9 mouse cellular contexts compared by ENCODE assay signal in genomic region chr14:118225911-118226310, GRCm38 (mm10). TPM values are rescaled to one million over a fixed set of nuclear protein-coding genes. Genes with fewer than 3 reads are reported as not detected.
DNase-seq lines count a peak whose midpoint lies in the region; ATAC-seq lines count a peak whose summit lies in the region.
"Had no signal": no experiment of that assay in that cellular context is flagged by ENCODE, and none has a peak within 500 bp of the region (broad histone marks: within the 10 kb centered on the region; RNA-seq: fewer than 3 reads in every experiment).

No protein-coding gene starts in this region.

- H3K27me3 ChIP-seq in lung, embryonic 16.5 days (ENCODE audit: control insufficient read depth, insufficient read depth, low read depth, low read length), result peaks cover 80% of the 10 kb centered on the region
- peaks cover 82% of the 10 kb centered on the region for H3K27me3 ChIP-seq in embryonic facial prominence, embryonic 15.5 days

- DNase-seq in lung, postnatal 25 days (ENCODE audit: low spot score), result no peak
- peak; percentile 47 for DNase-seq in kidney, postnatal 10 days
- DNase-seq in retina, embryonic 14.5 days (ENCODE audit: low spot score), result peak; percentile 52
- no peak for DNase-seq in left cerebral cortex, adult 18-20 months (ENCODE audit: low spot score in 2 of 2)
- DNase-seq in adrenal gland, postnatal 4 days (ENCODE audit: low spot score in 2 of 2), result no peak
- DNase-seq in adrenal gland, adult 8-10 months, result no peak

- 2% methylated on average over 21 of the region's 21 CpGs for WGBS in lung, embryonic 16.5 days
- 1% methylated on average over 21 of the region's 21 CpGs for WGBS in embryonic facial prominence, embryonic 15.5 days

- H3K9me3 ChIP-seq in lung, embryonic 16.5 days (ENCODE audit: control insufficient read depth, low read length), result 0 out of 2 replicates have a peak, but pooled peaks cover 3% of the 10 kb centered on the region
- H3K9me3 ChIP-seq in embryonic facial prominence, embryonic 15.5 days (replicated peaks), result no peaks in the 10 kb centered on the region

- peak overlapping the region; percentile 17; the same call in 1 of the 2 replicates for H3K4me3 ChIP-seq in lung, embryonic 16.5 days (ENCODE audit: low read length)
- peak overlapping the region; percentile 25 for H3K4me3 ChIP-seq in embryonic facial prominence, embryonic 15.5 days (replicated peaks)

- H3K4me1 ChIP-seq in lung, embryonic 16.5 days (replicated peaks; ENCODE audit: control insufficient read depth, insufficient read depth, low read length), result peaks cover under 1% of the 10 kb centered on the region
- H3K4me1 ChIP-seq in embryonic facial prominence, embryonic 15.5 days, result peaks cover 29% of the 10 kb centered on the region

- no peak for ATAC-seq in lung, embryonic 16.5 days (ENCODE audit: low read depth)
- no peak for ATAC-seq in embryonic facial prominence, embryonic 15.5 days (ENCODE audit: insufficient number of reproducible peaks, low FRiP score, low TSS enrichment, low read depth)

- no peak overlapping the region for H3K27ac ChIP-seq in lung, embryonic 16.5 days (ENCODE audit: low read length)
- no peak overlapping the region for H3K27ac ChIP-seq in embryonic facial prominence, embryonic 15.5 days (replicated peaks)

- H3K9ac ChIP-seq in lung, embryonic 16.5 days (ENCODE audit: low read length), result no peak overlapping the region
- H3K9ac ChIP-seq in embryonic facial prominence, embryonic 15.5 days, result no peak overlapping the region

- no peaks in the 10 kb centered on the region for H3K36me3 ChIP-seq in lung, embryonic 16.5 days (ENCODE audit: control insufficient read depth, insufficient read depth, low read length)
- no peaks in the 10 kb centered on the region for H3K36me3 ChIP-seq in embryonic facial prominence, embryonic 15.5 days

- 0 out of 2 replicates have a peak overlapping the region, but pooled peaks have one; percentile 10 for H3K4me2 ChIP-seq in lung, embryonic 16.5 days (ENCODE audit: low read depth, low read length)
- H3K4me2 ChIP-seq in embryonic facial prominence, embryonic 15.5 days (replicated peaks), result peak overlapping the region; percentile 24

RNA-seq across cellular contexts. Expression of gene Sox21, which starts 10.9 kb away (rescaled TPM):
- polyA plus RNA-seq in lung, embryonic 16.5 days (2015; fragmentation: Nextera tagmentation; extraction: Ambion mirVana), result 0.18 and 0.24 TPM in 2 replicates
- polyA plus RNA-seq in embryonic facial prominence, embryonic 15.5 days (2015; fragmentation: Nextera tagmentation; extraction: Ambion mirVana), result 4.6 and 4.7 TPM in 2 replicates
- 10 to 100 TPM; 12.9 to 13.0 TPM for total RNA-seq in left cerebral cortex, adult 18-20 months (2021)
- under 1 TPM; 0.11 to 0.17 TPM for total RNA-seq in adrenal gland, postnatal 4 days (2021)
- total RNA-seq in adrenal gland, adult 8-10 months (2022), result under 1 TPM in 3 of 4 experiments, not detected in 1; 0.09 to 0.17 (median 0.17) TPM
- polyA plus RNA-seq: spleen, adult 2 months had no signal

RNA-seq across cellular contexts. Expression of gene Gm9376, which starts 40.8 kb away (rescaled TPM):
- polyA plus RNA-seq in lung, embryonic 16.5 days (2015; fragmentation: Nextera tagmentation; extraction: Ambion mirVana), result not detected in 2 replicates
- not detected in 2 replicates for polyA plus RNA-seq in embryonic facial prominence, embryonic 15.5 days (2015; fragmentation: Nextera tagmentation; extraction: Ambion mirVana)
- total RNA-seq in left cerebral cortex, adult 18-20 months (2021), result not detected
- total RNA-seq in adrenal gland, postnatal 4 days (2021), result not detected
- not detected for total RNA-seq in adrenal gland, adult 8-10 months (2022)
- polyA plus RNA-seq: spleen, adult 2 months had no signal

Comparison
In these comparisons a context has a peak if more than half of its experiments do, and no peak if none do; other contexts are left out.
1. DNase-seq: peak in kidney, postnatal 10 days (single experiment) and retina, embryonic 14.5 days (single experiment); none in lung, postnatal 25 days (single experiment), left cerebral cortex, adult 18-20 months (0 of 2), adrenal gland, postnatal 4 days (0 of 2) and adrenal gland, adult 8-10 months (single experiment).
2. RNA of gene Sox21, which starts 10.9 kb away (total RNA-seq): 12.9 to 13.0 TPM in left cerebral cortex, adult 18-20 months; 0.09 to 0.17 TPM in adrenal gland, adult 8-10 months and 0.11 to 0.17 TPM in adrenal gland, postnatal 4 days; every median in the first group is over 10 times any median in the second.